Mouse (Mus musculus) left cerebral cortex, postnatal 25 days (tissue): Measurements from ENCODE around the gene B4galt5. TPM values are rescaled to one million over a fixed set of nuclear protein-coding genes. Genes with fewer than 3 reads are reported as not detected.
"Not testable (repeated sequence)": the region's sequence is repeated elsewhere in the genome, so short reads cannot be mapped to it uniquely, and the experiment has no call there.

Experiments
- DNase-seq, 2 experiments: peaks; one replicate each; pipeline ENCODE4 v3.0.0; 2022; ENCODE audit warnings: low spot score in 2 of 2, mixed read lengths in 1 of 2
- intact Hi-C: fragments of 180-260 bp; cut with DNase I; formaldehyde crosslinking; loops from one replicate; pipeline ENCODE4 v1.15.1; 2025
- total RNA-seq, 2 experiments: library from RNA; stranded (reverse); gene quantifications; 2 replicates each; pipeline ENCODE4 v1.2.3; 2021

The B4galt5 gene
- total RNA-seq: 10 to 100 TPM; 56.4 to 57.8 TPM

DNA sequence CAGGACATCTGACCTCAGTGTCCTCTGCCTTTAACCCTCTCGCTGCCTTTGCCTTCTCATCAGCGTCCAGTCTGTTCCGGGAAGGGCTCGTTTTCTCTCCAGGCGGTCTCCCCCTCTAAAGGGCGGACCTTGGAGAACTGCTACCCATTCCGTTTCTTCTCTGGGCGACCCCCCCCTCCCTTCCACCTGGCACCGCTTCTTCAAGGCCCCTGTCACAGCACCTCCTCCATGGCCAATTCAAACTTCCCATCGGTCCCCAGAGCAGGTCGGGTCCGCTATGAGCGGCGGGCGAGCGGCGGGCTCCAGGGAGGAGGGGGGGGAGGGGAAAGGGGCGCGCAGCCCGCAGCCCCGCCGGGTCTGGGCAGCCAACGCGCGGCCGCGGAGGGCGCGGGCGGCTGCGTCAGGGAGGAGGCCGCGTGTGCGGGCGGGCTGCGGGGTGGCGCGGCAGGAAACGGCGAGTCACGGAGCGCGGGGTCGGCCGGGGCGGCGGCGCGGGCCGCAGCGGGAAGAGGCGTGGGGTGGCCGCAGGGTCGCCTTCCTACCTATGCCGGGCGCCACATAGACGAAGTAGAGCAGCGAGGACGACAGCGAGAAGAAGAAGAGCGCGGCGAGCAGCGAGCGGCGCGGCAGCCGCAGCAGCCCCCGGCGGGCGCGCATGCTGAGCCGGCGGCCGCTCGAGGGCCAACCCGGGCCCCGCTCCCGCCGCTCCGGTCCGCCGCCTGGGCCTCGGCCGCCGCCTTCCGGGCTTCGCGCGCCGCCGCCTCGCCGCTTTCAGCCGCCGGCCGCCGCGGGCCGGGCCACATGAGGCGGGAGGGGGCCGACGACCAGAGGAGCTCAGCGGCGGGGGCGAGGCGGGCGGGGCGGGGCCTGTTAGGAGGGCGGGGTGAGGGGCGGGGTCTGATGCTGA is at the start of gene B4galt5:
B4galt5 (minus strand) TSS at position 808 of the 907 bp plus-strand sequence.
- DNase-seq: no peak
- intact Hi-C loops: loop anchor here (1.0 kb wide), 1 partner anchor 73 kb away; the partner anchor contains the start of gene Slc9a8

DNA sequence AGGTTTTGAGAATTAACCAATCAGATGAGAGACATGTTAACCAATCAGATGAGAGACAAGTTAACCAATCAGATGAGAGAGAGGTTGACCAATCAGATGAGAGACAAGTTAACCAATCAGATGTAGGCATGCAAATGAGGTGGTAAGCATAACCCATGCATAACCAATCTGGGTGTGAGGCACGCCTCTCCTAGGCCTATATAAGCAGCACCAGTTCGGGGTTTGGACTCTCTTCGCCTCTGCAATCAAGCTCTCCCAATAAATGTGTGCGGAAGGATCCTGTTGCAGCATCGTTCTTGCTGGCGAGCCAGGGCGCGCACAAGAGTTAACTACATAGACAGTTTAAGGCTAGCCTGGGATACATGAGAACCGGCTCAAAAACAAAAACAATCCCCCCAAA is 47.4 kb upstream of the B4galt5 start:
- intact Hi-C loops, DNase-seq: not testable (repeated sequence)

GRCm38 (mm10) chr2:167394426-167394825 is 45.4 kb upstream of the B4galt5 start:
- intact Hi-C loops: no loop called here

DNA sequence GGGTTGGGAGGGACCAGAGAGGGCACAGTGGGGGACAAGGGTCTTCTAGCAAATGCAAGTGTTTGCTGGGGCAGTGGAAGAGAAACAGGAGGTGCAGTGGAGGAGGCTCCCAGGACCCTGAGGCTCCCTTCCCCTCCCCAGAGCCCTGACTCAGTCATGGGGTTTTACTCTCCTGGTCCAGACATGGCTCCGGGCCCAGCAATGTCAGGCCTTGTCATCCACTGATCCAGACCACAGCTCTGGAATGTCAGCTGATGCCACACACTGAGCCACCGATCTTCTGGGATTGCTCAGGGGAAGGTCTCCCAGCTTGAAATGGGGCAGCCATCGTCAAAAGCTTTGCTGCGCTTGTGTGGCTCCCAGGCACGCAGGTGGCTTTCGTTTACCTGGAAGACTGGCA is 38.0 kb upstream of the B4galt5 start:
- intact Hi-C loops: no loop called here
- DNase-seq: no peak

More at GRCm38 (mm10) chr2:167394426-167394825, 45.4 kb upstream of the B4galt5 start:
- no peak for DNase-seq

GRCm38 (mm10) chr2:167386456-167386855 is 37.5 kb upstream of the B4galt5 start:
- intact Hi-C loops: no loop called here
- DNase-seq: no peak

- intact Hi-C loops: no loop called here
Observed at GRCm38 (mm10) chr2:167383666-167384083, 34.7 kb upstream of the B4galt5 start.

GRCm38 (mm10) chr2:167382389-167382788 is 33.4 kb upstream of the B4galt5 start:
- intact Hi-C loops: no loop called here
- DNase-seq: no peak

More at GRCm38 (mm10) chr2:167383666-167384083, 34.7 kb upstream of the B4galt5 start:
- DNase-seq: no peak

GRCm38 (mm10) chr2:167381596-167381995 is 32.6 kb upstream of the B4galt5 start:
- intact Hi-C loops: no loop called here
- DNase-seq: no peak

GRCm38 (mm10) chr2:167380615-167381285 is 31.8 kb upstream of the B4galt5 start:
- DNase-seq: no peak
- intact Hi-C loops: no loop called here

DNA sequence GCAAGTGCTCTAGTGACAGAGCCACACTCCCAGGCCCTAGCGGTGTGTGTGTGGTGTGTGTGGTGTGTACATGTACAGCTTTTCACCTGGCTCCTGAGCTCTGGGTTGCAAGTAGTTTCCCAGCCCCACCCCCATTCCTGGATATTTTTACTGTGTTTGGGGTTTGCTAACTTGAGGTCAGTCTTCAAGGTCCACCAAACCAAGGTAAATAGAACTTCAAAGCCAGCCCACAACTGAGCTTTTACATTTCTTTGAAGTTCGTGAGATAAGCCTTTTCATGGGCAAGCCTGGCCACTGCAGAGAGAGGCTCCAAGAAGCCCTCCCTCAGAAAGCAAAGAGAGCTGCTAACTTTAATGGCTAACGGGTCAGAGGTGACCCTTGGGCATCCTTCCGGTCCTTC is 30.0 kb upstream of the B4galt5 start:
- DNase-seq: no peak
- intact Hi-C loops: no loop called here

DNA sequence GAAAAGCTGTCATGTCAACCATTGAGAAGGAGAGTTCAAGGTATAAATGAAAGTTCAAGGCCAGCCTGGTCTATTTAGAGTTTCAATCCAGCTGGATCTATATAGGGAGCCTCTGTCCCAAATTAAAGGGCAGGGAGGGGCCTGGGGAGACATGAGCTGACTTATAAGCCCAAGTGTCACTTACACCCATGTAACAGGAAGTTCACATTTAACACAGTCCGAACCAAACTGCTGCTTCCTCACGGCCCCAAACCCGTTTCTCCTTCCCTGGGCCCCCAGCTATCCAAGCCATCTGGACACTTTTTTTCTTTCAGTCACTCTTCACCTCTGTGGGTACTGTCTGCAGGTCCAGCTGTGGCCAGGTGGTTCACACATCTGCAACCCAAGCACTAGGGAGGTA is 28.7 kb upstream of the B4galt5 start:
- no peak for DNase-seq
- intact Hi-C loops: no loop called here

GRCm38 (mm10) chr2:167376160-167376564 is 27.2 kb upstream of the B4galt5 start:
- DNase-seq: peak; percentile 30 to 69
- intact Hi-C loops: no loop called here

DNA sequence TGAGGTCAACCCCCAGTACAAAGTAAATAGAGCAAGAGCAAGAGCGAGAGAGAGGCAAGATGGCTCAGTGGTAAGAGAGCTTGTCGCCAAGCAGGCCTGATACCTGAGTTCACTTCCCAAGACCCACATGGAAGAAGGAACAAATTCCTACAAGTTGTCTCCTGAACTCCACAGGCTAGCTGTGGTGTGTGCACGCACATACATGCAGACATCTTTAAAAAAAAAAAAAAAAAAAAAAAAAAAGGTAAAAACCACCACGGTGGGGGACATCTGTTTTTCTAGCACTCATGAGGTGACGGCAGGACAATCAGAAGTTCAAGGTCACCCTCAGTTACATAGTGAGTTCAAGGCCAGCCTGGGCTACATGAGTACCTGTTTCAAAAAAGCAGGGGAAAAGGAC is 26.7 kb upstream of the B4galt5 start:
- intact Hi-C loops: no loop called here
- DNase-seq: no peak

- intact Hi-C loops: no loop called here
- DNase-seq: no peak
Observed at GRCm38 (mm10) chr2:167375135-167375534, 26.2 kb upstream of the B4galt5 start.

DNA sequence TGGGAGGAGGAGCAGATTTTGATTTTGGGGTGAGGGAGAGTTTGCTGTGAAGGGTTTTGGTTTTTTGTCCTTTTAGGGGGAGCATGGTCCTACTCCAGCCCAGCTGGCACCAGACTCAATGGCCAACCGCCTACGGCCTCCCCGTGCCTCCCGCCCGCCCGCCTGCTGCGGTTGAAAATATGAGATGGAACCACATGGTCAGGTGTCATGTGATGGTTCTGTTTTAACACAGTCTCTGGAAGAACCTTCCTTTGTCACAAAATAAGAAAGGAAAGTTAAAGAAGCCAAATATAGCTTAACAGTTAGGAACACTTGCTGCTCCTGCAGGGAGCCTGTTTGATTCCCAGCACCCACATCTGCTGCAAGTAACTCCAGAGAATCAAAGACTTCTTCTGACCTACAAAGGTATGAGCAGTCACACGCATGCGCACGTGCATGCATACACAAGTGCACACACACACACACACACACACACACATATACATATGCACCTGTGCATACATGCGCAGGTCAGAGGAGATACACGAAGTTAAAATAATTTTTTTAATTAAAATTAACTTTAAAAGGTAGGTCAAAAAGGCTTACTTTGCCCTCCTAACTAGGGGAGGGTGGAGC is 25.3 kb upstream of the B4galt5 start:
- DNase-seq: peak in 1 of 2 experiments; percentile 75
- intact Hi-C loops: no loop called here

DNA sequence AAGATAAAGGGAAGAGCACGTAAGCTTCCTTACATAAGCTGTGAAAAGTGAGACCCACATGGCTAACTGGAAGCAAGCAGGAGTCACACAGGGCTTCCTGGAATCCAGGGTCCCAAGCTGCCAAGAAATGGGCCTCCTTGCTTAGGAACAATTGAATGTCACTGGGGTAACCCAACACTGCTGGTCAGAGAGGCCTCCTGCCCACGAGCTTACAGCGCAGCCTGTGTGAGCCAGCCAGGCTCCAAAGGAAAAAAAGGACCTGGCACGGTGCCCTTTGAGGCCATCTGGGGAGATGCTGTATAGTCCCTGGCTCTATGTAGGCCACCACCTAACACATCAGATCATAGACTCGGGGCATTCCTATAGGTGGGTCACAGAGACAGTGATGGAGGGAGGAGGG is 24.3 kb upstream of the B4galt5 start:
- intact Hi-C loops: no loop called here
- DNase-seq: peak; percentile 20 to 75

GRCm38 (mm10) chr2:167371506-167371905 is 22.5 kb upstream of the B4galt5 start:
- intact Hi-C loops: no loop called here
- DNase-seq: no peak

DNA sequence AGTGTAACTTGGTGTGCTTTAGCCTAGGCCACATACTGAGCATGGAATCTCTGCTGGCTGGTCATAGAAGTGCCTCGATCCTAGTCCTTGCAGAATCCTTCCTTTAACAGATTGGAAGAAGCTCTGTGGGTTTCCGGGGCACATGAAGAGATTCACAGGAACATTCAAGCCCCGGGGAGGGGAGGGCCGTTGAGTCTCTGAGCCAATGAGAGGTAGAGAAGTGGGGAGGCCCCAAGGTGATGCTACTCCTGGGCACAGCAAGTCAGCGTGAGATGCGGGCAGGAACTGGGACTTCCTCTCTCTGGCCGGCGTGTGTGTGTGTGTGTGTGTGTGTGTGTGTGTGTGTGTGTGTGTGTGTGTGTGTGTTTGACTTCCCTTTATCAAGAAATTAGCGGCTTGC is 19.3 kb upstream of the B4galt5 start:
- intact Hi-C loops: no loop called here
- no peak for DNase-seq

DNA sequence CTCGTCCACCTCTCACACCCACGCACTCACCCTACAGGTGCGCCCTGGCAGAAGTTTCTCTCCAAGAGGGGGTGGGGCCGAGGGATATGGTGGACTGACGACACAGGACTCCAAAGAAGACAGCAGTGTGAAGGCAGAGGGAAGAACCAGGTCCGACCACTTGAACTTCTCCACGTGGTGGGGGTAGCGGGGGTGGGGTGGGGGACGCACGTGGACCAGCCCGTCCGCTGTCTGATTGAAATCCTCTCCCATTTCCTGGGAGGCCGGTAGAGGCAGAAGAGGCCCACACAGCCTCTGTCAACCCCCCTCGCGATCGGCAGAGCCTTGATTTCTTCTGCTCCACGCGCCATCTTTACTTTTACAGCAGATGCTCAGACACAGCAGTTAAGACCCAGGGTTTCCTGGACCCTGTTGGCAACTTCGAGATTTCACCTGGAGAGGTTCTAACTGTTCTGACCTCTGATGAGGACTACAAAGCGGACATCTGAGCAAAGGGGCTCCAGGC is 18.8 kb upstream of the B4galt5 start:
- DNase-seq: no peak
- intact Hi-C loops: no loop called here

- no peak for DNase-seq
- intact Hi-C loops: no loop called here
Observed at GRCm38 (mm10) chr2:167367325-167367724, 18.3 kb upstream of the B4galt5 start.
